Mouse (Mus musculus) testis, postnatal 14 days (tissue): ENCODE results near the gene Pfkfb4.

Experiments used
- DNase-seq: peaks from one replicate; pipeline ENCODE4 v3.0.0; 2021; ENCODE audit warnings: low spot score

Gene Pfkfb4

GRCm38 (mm10) chr9:109058006-109058765 lies 66.6 kb downstream of the Pfkfb4 start:
- no peak for DNase-seq

DNA sequence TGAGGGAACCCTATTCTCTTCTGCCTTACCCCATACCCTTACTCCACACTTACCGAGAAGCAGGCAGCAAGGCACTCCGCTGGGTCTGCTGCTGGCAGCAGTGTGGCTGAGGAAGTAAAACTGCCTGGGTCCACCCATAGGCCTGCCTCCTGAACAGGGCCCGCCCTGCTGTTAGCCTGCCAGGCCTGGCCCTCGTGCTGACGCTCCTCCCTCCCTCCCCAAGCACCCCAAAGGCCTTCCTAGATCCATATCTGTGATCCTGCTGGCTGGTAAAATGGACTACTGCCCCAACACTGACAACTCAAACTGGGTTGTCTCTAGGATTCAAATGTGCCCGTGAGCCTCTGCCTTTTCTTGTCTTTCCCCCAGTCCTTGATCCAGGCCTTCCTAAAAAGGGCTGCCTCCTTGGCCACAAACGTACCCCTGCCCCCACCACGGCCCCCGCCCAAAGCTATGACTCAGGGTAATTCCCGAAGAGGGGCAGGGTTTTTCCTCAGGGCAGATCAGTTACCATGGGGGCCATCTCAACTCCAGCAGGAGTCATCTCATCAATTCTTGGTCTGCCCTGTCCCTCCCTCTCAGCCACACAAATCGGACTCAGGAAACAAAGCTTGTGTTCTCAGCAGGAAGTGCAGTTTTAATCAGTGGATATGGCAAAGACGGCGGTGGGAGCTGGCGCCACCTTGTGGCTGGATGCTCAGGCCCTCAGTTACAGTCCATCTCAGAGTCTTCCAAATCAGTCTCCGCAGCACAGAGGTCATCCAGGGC lies 67.7 kb downstream of the Pfkfb4 start, which contains the start of gene Trex1:
Gene Trex1 (minus strand): TSS at position 599 of the 768 bp plus-strand sequence.
- DNase-seq = peak; percentile 74

DNA sequence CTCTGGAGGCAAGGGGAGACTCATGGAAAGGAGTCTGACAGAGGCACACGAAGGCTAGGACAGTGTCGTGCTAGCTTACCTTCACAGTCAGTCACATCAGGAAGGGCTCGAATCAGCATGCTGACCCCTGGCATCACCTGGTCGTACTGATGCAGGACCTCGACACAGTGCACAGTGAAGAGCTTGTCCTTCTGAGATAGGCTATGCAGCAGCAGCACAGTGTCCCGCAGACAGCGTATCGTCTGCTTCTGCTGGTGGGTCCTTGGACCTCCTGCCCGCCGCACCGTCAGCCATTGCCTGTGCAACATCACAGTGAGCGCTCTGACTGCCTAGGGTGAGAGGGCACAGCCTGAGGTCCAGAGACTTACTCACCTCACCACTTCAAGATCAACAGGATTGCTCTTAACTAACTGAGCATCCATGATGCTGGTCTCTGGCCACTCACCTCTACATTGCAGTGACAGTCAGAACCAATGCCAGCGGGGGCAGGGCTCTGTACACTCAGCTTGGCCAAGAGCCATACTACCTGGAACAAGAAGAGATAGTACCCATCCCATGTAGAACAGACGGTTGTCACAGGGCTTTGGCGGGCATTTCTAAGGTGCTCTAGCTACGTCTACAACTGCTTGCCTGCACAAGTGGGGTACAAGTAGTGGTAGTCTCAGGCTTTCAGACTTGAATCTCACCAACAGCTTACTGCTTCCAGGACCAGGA lies 68.8 kb downstream of the Pfkfb4 start:
- DNase-seq = no peak

GRCm38 (mm10) chr9:109060898-109061295 lies 69.3 kb downstream of the Pfkfb4 start:
- no peak for DNase-seq

- DNase-seq = no peak
These were observed 76.6 kb downstream of the Pfkfb4 start for GRCm38 (mm10) chr9:109068095-109068735.

GRCm38 (mm10) chr9:109073661-109074573 lies 82.3 kb downstream of the Pfkfb4 start, which contains the start of gene Atrip:
Gene Atrip (minus strand): TSS chr9:109074124.
- peak; percentile 93 for DNase-seq

GRCm38 (mm10) chr9:109080516-109080915 lies 88.9 kb downstream of the Pfkfb4 start:
- no peak for DNase-seq

GRCm38 (mm10) chr9:109081749-109082123 lies 90.2 kb downstream of the Pfkfb4 start:
- DNase-seq = no peak
